Mouse (Mus musculus): ENCODE measurements around the gene Egfl8.

The Egfl8 gene

DNA sequence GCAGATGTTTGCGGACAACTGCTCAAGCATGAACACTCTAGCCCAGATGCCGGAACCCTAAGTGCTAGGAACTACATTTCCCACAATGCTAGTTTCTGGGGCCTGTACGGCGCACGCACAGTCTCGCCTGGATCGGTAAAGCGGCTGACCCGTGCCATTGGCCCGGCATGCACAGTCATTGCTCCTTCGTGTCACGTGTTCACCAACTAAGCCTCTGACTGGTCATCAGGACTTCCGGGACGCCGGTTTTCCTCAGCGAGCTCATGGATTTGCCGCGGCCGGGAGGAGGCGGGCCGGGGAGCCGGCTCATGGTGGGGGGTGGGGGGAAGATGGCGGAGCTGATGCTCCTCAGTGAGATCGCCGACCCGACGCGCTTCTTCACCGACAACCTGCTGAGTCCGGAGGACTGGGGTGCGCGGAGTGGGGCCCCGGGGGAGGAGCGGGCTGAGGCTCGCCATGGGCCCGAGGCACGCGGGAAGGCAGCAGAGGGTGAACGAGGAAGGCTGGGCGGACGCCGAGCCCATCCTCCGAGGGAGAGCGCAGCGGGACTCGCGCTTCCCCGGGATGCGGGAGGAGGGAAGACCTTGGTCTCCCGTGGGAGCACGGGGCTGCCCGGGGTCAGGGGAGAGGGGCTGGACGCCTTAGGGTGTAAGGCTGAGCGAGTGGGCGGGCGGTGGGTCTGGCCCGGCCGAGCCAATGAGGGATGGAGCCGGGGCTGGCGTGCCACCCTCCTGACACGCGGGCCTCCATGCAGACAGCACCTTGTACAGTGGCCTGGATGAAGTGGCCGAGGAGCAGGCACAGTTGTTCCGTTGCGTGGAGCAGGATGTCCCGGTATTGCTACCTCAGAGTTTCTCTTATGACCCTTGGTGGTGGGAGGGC is 31.4 kb upstream of the Egfl8 start, which contains the start of gene Atf6b:
Atf6b (plus strand) TSS at position 241 of the 882 bp plus-strand sequence.
- peak; percentile 92 for DNase-seq

DNA sequence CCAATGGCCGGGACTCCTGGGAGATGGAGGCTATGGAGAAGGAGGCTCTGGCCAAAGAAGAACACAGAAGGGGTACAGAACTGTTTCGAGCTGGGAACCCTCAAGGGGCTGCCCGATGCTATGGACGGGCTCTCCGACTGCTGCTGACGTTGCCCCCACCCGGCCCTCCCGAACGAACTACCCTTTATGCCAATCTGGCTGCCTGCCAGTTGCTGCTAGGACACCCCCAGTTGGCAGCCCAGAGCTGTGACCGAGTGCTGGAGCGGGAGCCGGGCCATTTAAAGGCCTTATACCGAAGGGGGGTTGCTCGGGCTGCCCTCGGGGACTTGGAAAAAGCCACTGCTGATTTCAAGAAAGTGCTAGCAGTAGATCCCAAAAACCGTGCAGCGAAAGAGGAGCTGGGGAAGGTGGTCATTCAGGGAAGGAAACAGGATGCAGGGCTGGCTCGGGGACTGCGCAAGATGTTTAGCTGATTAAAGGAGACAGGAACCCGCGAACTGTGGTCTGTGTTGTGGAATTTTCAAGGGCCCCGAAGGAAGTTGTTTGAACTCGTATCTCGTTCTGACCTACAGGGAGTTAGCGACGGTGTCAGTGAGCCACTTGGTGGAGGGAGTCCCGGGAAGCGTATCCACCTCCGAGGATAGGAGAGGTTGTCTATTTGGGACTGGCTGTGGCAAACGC is 30.2 kb upstream of the Egfl8 start:
- DNase-seq = no peak

GRCm38 (mm10) chr17:34645256-34645829 is 29.6 kb upstream of the Egfl8 start:
- no peak for DNase-seq

DNA sequence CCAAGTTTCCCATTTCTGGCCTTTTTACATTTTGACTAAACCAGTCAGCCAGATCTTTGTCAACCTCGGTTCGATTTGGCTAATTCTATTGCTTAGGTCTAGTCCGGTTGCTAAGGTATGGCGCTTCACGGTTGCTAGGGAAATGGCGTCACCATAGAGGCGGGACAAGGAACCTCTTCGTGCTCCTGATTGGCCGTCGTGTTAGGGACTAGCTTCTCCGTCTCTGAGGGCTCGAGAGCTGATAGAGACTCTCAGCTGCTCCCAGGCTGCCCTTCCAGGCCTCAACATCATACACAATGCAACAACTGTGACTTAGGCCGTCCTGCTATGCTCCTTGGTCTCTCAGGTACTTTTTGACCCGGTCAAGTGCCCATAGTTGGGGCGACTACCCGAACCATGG is 28.8 kb upstream of the Egfl8 start, which contains the start of gene Fkbpl:
Fkbpl (plus strand) TSS at position 157 of the 400 bp plus-strand sequence.
- DNase-seq = peak; percentile 98

- DNase-seq = no peak
Observed at GRCm38 (mm10) chr17:34643944-34644343, 28.2 kb upstream of the Egfl8 start.

GRCm38 (mm10) chr17:34643379-34643778 is 27.6 kb upstream of the Egfl8 start:
- DNase-seq = no peak

GRCm38 (mm10) chr17:34641945-34642344 is 26.2 kb upstream of the Egfl8 start:
- DNase-seq = no peak

DNA sequence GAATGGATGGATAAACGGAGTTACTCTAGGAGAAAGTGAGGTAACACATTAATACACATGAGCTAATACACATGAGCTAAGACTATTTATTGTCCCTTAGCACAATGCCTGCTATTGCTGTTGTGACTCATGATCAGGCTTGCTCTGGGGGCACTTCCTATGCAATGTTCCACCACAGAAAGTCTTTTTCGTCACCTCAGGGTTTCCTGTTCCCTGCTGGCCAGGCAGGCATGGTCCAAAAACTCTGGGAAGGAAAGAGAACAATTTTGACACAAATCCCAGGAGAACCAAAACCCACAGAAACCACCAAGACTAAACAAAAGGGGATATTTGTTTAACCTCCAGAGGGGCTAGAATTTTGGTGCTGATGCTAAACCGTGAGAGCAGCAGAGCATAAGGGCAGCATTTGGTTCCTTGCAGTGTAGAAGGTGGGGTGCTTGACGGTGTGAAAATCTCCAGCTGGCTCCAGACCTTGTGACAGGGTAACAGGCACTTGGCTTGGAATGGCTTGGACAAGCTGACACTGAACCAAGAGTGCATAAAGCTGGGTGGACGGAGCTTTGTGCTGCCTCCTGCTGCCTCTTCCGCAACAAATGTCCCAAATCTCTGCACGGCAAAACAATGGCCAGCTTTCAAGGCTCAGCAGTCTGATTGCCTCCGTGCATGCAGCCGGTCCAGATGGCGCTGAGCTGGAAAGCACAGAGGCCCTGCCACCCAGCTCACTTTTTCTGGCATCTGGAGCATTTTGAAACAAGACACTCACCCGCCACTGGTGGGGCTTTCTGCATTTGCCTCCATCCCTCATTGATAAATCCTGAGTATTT is 25.2 kb upstream of the Egfl8 start:
- DNase-seq = no peak

DNA sequence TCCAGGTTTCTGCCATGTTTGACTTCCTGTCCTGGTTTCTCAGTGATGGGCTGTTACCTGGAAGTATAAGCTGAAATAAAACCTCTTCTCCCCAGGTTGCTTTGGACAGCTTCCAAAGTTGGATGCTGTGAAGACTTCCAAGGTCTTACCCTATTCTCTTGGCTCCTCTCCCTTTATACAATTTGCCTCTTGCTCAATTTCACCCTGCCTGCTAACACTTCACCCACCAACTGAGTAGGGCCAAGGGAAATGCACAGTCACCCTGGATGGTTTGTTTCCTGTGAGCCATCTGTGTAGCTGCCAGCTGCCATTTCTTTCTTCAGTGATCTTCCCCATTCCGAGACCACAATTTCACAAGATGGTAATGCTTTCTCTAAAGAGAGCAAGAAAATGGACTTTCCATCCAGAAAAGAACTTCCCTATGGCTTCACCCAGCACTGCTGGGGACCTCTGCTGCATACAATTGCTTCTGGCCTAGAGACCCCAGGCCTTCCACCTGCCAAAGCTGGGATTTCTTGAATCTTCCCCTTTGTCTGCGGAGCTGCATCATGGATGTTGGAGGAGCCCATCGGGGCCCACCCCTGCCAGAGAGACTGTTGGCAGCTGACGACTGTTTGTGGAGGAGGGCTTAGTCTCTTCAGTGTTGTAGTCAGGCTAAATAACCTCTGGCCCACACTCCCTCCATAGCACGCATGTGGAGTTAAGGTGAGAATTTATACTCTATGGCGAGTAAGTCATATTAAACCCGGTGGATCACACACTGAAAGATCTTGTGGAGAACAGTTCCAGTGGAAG is 23.9 kb upstream of the Egfl8 start:
- DNase-seq = no peak

DNA sequence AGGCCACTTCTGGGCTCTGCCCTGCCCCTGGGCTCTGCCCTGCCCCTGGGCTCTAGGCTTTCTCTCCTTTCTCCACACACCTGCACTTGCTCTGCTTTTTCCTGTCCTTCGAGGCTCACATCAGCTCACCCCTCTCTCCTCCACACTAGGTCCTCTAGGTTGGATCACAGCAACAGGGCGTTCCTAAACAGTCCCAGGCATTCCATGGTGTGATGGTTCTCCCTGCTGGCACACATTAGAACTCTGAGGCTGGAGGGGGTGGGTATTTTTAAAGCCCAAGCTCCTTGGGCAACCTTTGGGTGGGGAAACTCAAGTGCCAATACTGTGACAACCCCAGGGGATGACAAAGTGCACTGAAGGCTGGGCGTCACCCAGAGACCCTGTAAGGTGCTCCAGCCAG is 21.7 kb upstream of the Egfl8 start:
- DNase-seq = no peak

DNA sequence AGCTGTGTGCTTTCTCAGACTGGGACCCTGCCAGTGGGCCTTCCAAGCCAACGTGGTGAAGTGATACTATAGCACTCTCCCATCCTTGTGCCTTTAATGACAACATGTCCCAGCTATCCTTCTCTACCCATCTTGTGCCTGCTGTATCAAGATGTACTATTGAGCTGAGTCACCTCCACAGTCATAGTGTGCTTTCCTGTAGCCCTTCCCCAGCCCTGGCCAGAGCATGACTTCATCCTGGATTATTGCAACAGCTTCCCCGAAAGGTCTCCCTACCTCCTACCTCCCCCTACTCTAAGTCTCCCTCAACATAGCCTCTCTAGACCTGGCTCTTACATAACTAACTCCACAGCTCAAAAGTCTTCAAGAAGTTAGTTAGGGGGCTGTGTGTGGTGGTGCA is 19.9 kb upstream of the Egfl8 start:
- no peak for DNase-seq

DNA sequence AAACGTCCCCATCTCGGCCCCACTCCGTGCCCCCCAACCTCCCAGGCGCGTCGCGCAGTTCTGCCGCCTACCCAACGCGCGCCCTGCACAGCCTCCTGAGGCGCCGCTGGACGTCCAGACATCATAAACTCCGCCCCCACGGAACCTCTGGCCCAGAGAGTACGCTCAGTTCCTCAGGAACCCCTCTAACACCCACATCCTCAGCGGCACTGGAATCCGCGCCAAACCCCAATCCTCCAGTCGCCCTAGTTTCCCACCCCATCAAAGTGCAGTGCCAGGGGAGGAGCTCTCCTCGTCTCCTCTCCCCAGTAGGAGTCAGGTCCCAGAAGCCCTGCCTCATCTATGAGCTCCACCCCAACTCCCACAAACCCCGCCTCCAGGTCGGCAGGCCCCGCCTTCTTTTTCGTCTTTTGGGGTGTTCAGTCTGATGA is 16.5 kb upstream of the Egfl8 start:
- peak; percentile 81 for DNase-seq

DNA sequence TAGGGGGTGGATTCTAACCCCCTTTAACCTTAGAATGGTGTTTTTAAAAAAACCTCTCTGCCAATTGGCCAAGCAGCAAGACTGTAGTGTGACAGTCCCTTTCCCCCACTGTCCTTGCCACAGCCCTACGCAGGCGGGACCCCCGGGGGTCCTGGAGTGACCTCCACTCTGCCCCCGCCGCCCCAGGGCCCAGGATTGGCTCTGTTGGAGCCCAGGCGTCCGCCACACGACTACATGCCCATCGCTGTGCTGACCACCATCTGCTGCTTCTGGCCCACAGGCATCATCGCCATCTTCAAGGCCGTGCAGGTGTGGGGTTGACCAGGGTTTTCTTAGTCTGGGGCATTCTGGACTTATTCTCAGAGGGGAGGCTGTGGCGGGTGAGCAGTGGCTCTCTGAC is 15.9 kb upstream of the Egfl8 start:
- DNase-seq = no peak

DNA sequence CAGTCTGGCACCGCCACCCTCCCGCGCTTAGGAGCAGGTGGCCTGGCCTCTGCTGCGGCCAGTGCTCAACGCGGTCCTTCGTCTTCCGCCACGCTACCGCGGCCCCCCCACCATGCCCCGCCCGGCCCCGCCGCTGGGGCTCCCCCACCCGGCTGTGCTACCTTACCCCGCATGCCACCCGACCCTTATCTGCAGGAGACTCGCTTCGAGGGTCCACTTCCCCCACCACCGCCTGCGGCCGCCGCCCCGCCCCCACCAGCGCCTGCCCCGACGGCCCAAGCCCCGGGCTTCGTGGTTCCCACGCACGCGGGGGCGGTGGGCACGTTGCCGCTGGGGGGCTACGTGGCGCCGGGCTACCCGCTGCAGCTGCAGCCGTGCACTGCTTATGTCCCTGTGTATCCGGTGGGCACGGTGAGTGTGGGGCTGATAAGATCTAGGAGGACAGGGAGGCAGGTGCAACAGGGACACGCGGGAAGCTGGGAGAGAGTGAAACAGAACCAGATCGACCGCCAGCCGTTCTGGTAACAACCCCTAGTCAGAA is 15.1 kb upstream of the Egfl8 start:
- no peak for DNase-seq

DNA sequence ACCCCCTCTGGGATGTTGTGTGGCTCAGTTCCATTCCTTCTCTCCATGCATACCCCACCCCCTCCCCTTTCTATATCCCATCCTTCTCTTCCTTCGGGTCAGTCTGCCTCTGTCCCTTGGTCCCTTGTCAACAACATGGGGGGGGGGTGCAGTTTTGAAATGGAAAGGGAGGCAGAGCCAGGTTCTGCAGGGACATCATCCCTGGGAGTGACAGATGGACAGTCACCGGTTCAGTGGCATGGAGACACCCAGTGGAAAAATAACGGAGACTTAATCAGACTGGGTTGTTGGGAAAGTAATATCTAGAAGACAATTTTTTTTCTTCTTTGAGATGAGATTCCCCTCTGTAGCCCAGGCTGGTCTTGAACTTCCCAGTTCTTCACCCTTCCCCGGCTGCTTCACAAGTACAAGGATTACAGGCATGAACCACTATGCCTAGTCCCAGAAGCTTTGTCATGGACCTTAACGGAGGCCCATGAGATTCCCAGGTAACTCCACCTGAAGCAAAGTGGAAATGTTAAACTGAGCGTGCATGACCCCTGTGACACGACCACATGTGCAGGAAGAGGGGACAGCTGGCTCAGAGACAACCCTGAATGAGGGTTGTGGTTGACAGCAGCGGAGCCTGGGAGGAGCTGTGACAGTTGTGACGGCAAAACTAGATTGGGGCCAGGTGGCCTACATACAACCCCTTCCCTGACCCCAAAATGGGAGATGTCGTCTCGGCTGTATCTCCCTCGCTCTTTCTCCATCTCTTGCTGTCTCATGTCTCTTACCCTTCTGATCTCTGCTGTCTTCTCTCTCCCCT is 14.2 kb upstream of the Egfl8 start:
- no peak for DNase-seq

GRCm38 (mm10) chr17:34629221-34629751 is 13.5 kb upstream of the Egfl8 start, which contains the start of gene Prrt1:
TSS of gene Prrt1 (plus strand) at chr17:34629533.
- DNase-seq = no peak

DNA sequence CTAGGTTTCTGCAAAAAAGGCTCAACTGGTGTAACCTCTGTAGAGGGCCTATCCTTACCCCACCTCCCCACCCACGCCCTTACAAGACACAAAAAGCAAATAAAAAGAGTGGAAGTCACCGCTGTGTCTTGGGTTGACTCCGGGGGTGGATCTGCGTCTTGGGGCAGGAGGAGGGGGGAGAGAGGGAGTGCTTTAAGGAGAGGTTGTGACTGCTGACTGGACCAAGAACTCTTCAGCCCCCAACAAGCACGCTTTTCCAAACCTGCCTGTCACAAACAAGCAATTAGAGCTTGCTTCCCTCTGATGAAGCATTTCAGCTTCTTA is 12.8 kb upstream of the Egfl8 start:
- DNase-seq = no peak

GRCm38 (mm10) chr17:34627943-34628643 is 12.3 kb upstream of the Egfl8 start, which contains the start of gene Ppt2:
TSS of gene Ppt2 (minus strand) at chr17:34628510.
- peak; percentile 62 for DNase-seq

DNA sequence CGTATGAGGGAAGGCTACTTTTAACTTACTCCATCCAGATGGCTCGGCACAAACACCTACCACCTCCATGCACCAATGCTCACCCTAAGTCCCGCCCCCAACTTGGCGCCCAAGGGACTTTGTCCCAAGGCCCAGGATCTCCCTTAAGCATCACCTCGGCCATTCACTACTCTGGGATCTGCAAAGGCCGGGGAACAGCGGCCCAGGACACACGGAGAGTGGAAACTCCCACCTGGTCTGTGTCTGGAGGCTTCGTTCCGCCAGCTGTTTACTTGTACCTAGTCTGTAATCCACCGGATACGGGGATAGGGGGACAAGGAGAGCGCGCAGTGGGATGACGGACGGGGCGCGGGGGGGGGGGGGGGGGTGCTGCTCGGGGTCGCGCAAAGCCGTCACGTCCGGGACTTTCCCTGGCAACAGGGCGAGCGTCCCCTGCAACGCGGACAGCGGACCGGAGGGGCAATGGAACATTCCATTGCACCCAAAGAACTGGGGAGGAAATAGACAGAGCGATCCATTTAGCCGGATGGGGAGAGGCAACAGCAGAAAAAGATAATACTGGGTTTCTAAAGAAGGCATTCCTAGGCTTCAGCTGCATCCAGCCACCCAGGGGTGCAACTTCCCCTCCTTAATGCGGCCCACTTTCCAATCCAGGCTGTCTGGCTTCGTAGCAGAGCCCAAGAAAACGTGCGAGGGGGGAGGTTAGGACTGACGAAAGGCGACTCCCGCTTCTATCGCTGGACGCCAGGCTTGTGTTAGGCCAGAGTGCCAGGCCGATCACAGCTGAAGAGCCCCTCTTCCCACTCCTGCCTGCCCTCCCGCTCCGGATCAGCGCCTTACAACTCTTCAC is 11.5 kb upstream of the Egfl8 start:
- peak; percentile 84 for DNase-seq

Data from lung, postnatal 14 days (tissue).